Mouse (Mus musculus) liver, embryonic 14.5 days (tissue): ENCODE results near the gene Cldn7.

Experiments used
- CTCF ChIP-seq: IDR thresholded peaks from 2 replicates; pipeline ENCODE4 v1.5.1; 2016; ENCODE audit warnings: antibody characterized with exemption, low read depth, control low read depth
- EP300 ChIP-seq: IDR thresholded peaks from 2 replicates; pipeline ENCODE4 v1.6.1; 2016; ENCODE audit warnings: antibody characterized with exemption, low read depth

DNA sequence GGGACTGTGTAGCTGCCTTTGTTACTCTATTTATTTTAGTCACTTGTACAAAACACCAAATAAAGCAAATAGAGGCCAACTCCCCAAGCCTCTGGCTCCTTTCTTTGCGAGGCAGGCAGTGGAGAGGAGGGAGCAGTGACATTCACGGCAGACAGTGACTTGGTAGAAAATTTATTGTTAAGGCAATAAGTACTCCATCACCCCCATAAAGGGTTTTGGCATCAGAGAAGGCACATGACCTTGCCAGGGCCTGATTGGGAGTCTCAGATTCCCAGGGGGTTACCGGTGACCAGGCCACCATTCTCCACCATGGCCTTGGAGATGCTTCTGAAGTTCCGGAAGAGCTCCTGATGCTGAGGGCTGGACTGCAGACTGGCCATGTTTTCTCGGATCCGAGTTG, 45.5 kb downstream of the Cldn7 start:
- TF ChIP-seq EP300 (no peak), CTCF (no peak)
